Comparison of ENCODE assay signal across 8 mouse cellular contexts in the genomic region with DNA sequence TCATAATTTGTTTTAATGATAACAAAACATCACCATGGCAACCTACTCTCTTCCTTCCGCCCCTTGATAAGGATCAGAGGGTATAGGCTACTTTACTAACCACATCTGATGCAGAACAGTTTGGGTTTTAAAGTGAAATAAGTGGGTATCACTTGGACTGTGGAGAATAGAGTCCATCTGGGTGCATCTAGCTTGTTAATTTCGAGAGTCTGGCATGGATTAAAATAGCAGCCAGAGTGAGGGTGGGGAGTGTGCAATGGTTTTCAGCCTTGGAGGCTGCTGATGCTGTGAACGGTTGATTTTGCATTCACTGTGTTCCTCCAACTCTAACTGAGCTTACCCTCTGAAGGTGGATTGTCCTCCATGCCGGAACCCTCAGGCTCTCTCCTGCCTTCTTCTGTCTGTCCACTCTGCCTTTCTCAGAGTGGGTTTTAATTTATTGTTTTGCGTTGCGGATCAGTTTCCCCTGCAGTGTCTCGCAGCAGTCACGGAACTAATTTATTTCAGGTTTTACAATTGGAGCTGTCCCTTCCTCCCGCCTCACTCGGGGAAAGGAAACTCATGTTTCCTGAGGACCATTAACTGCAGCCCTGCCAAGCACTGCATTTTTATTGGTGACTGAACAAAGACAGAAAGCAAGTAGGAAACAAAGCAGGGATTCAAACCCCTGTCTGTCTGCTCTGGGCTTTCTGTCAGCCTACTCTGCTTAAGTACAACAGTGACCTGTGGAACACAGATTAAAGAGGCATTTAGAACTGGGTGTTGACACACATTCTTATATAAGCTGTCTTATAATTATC. TPM values are rescaled to one million over a fixed set of nuclear protein-coding genes. Genes with fewer than 3 reads are reported as not detected.
DNase-seq lines count a peak whose midpoint lies in the region; ATAC-seq lines count a peak whose summit lies in the region.

No protein-coding gene starts in this region.

- WGBS in intestine, embryonic 16.5 days = 38% methylated on average over 10 of the region's 10 CpGs

- H3K4me3 ChIP-seq in intestine, embryonic 16.5 days (ENCODE audit: low read length) = no peak overlapping the region

- no peaks in the 10 kb centered on the region for H3K36me3 ChIP-seq in intestine, embryonic 16.5 days (ENCODE audit: control insufficient read depth, insufficient read depth, low read length)

- H3K4me1 ChIP-seq in intestine, embryonic 16.5 days (ENCODE audit: control insufficient read depth, insufficient read depth, low read length) = peaks cover 41% of the 10 kb centered on the region

- no peak for ATAC-seq in intestine, embryonic 16.5 days
- peak; percentile 44; the same call in 1 of the 2 replicates for ATAC-seq in monocyte, adult 5-6 weeks (replicated peaks; ENCODE audit: insufficient number of reproducible peaks, low FRiP score, low TSS enrichment, poor library complexity, severe bottlenecking)

- H3K9me3 ChIP-seq in intestine, embryonic 16.5 days (ENCODE audit: control insufficient read depth, low read length) = peaks cover 4% of the 10 kb centered on the region; the same call in 1 of the 2 replicates

- H3K4me2 ChIP-seq in intestine, embryonic 16.5 days (ENCODE audit: low read depth, low read length) = no peak overlapping the region

- DNase-seq in frontal cortex, adult 2 months (ENCODE audit: extremely low spot score in 1 of 2, low spot score in 1 of 2) = peak; percentile 30 to 76
- no peak for DNase-seq in frontal cortex, postnatal 10 days (ENCODE audit: low spot score in 2 of 2)
- peak; percentile 61 for DNase-seq in right cerebral cortex, adult 18-20 months
- no peak for DNase-seq in right cerebral cortex, postnatal 14 days
- DNase-seq in cerebellum, postnatal 25 days = no peak
- no peak for DNase-seq in cerebellum, adult 11-12 months

- H3K27ac ChIP-seq in intestine, embryonic 16.5 days (ENCODE audit: low read length) = peak overlapping the region; percentile 43

- no peaks in the 10 kb centered on the region for H3K27me3 ChIP-seq in intestine, embryonic 16.5 days (replicated peaks; ENCODE audit: control insufficient read depth, insufficient read depth, low read length)

- no peak overlapping the region for H3K9ac ChIP-seq in intestine, embryonic 16.5 days (ENCODE audit: low read depth, low read length)

RNA-seq across cellular contexts. Expression of a gene that starts 40.4 kb away (rescaled TPM):
- polyA plus RNA-seq in frontal cortex, adult 2 months (2012; rRNA removed) = 140 and 147 TPM in 2 replicates
- 115 and 116 TPM in 2 replicates for polyA plus RNA-seq in intestine, embryonic 16.5 days (2015; fragmentation: Nextera tagmentation; extraction: Ambion mirVana)
- 78.7 to 182 TPM (median 86.3 TPM) in 3 replicates for total RNA-seq in monocyte, adult 5-6 weeks (2017)

Comparison
In these comparisons a context has a peak if more than half of its experiments do, and no peak if none do; other contexts are left out.
1. DNase-seq: peak in frontal cortex, adult 2 months (2 of 2) and right cerebral cortex, adult 18-20 months (single experiment); none in frontal cortex, postnatal 10 days (0 of 2), right cerebral cortex, postnatal 14 days (single experiment), cerebellum, postnatal 25 days (0 of 2) and cerebellum, adult 11-12 months (single experiment).